Mouse (Mus musculus) heart, adult 2 months (tissue): ENCODE results near the gene Rnf111.

Experiments
- CTCF ChIP-seq: fragments of 200-600 bp; IDR thresholded peaks from 2 replicates; pipeline ENCODE4 v1.8.1; 2022; ENCODE audit warnings: antibody characterized with exemption, mild to moderate bottlenecking, moderate library complexity
- EP300 ChIP-seq: fragments of 200-500 bp; IDR thresholded peaks from 2 replicates; pipeline ENCODE4 v1.6.1; 2011; ENCODE audit warnings: low read depth, low read length, control low read depth; ENCODE audit not compliant: insufficient read depth
- POLR2A ChIP-seq: fragments of 200-500 bp; IDR thresholded peaks from 2 replicates; pipeline ENCODE4 v1.6.1; 2011; ENCODE audit warnings: mild to moderate bottlenecking, low read depth, low read length, control low read depth; ENCODE audit not compliant: insufficient read depth

DNA sequence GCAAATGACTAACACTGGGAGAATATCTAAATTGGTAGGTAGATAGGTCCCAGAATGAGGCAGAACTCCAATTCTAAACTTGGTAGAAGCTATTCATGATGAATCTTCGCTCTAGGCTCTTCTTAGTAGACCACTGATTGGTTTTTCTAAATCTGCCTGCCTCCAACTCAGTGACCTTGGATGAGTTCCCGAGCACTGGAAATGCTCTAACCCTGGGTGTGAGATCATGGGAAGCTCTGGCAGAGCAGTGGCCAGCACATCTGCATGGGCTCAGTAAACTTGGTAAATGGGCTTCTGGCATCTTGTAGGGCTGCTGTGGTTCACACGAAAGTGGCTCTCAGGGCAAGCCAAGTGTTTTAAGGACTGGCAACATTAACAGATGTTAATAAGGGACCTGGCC lies 96.9 kb downstream of the Rnf111 start:
- TF ChIP-seq EP300 (no peak), CTCF (no peak), POLR2A (no peak)
